Mouse (Mus musculus): ENCODE data around the gene Gm20388. TPM values are rescaled to one million over a fixed set of nuclear protein-coding genes. Genes with fewer than 3 reads are reported as not detected.

Gene Gm20388
- total and polyA plus RNA-seq, 3 experiments, result 0.02 to 0.05 TPM; not detected in 1

GRCm38 (mm10) chr8:121541862-121542261 is 1631.2 kb downstream of the Gm20388 start:
- no peaks in the 10 kb centered on the region for H3K36me3 ChIP-seq (replicated peaks)
- H3K4me1 ChIP-seq (ENCODE audit: insufficient read depth, low read depth, low read length), result no peaks in the 10 kb centered on the region
- peaks cover 25% of the 10 kb centered on the region for H3K9me3 ChIP-seq (replicated peaks)
- H3K27me3 ChIP-seq (ENCODE audit: insufficient read depth, low read length), result no peaks in the 10 kb centered on the region; the same call in 1 of the 2 replicates
- no peak for TF ChIP-seq GATA2 (IDR thresholded peaks at IDR 0.05; ENCODE audit: borderline replicate concordance, low read depth, low read length)
- TF ChIP-seq POLR2AphosphoS5 (IDR thresholded peaks at IDR 0.05; ENCODE audit: insufficient replicate concordance, low read depth, low read length), result no peak
- TF ChIP-seq GATA1 (IDR thresholded peaks at IDR 0.05; ENCODE audit: borderline replicate concordance, low read length), result no peak
- no peak for TF ChIP-seq CTCF (IDR thresholded peaks at IDR 0.05; ENCODE audit: low read depth, low read length)
- no peak for TF ChIP-seq TAL1 (conservative IDR thresholded peaks at IDR 0.05; ENCODE audit: low read depth, low read length)
- ATAC-seq (ENCODE audit: extremely low read depth, insufficient number of reproducible peaks, low FRiP score, poor library complexity, severe bottlenecking), result no peak
- no peak for DNase-seq (ENCODE audit: low spot score)
- H3K4me3 ChIP-seq (ENCODE audit: low read depth, low read length), result no peak overlapping the region

GRCm38 (mm10) chr8:121542901-121543300 is 1632.3 kb downstream of the Gm20388 start:
- TF ChIP-seq CTCF (IDR thresholded peaks at IDR 0.05; ENCODE audit: low read depth, low read length) (no peak), TAL1 (conservative IDR thresholded peaks at IDR 0.05; ENCODE audit: low read depth, low read length) (no peak), GATA2 (IDR thresholded peaks at IDR 0.05; ENCODE audit: borderline replicate concordance, low read depth, low read length) (no peak), POLR2AphosphoS5 (IDR thresholded peaks at IDR 0.05; ENCODE audit: insufficient replicate concordance, low read depth, low read length) (no peak), GATA1 (IDR thresholded peaks at IDR 0.05; ENCODE audit: borderline replicate concordance, low read length) (no peak)
- ATAC-seq (ENCODE audit: extremely low read depth, insufficient number of reproducible peaks, low FRiP score, poor library complexity, severe bottlenecking) (no peak), DNase-seq (ENCODE audit: low spot score) (no peak)
- Histone ChIP-seq H3K27me3 (ENCODE audit: insufficient read depth, low read length) (no peaks in the 10 kb centered on the region; the same call in 1 of the 2 replicates), H3K4me1 (ENCODE audit: insufficient read depth, low read depth, low read length) (no peaks in the 10 kb centered on the region), H3K9me3 (replicated peaks) (peaks cover 25% of the 10 kb centered on the region), H3K36me3 (replicated peaks) (no peaks in the 10 kb centered on the region), H3K4me3 (ENCODE audit: low read depth, low read length) (no peak overlapping the region)

DNA sequence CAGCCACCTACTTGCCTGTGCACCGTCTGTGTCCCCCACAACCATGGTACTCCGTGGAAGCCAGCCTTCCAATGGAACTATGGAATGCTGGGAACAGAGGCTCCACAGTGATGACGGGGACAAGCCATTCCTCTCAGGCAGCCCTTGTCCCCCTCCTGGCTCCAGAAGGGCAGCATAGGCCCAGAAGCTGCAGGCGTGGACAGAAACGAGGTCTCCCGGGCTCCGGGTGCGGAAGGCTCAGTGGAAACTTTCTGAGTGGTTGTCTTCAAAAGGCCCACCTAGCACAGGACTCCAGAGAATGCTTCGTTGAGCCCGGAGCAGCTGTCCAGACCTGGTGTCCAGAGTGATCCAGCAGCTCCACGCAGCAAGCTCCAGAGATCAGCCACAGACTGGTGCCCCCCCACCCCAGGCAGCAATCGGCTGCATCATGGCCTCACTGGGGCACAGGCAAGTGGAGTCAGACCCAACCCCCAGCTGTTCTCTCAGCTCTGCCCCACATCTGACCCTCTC is 1633.7 kb downstream of the Gm20388 start, which contains the start of gene 1700018B08Rik:
Gene 1700018B08Rik (minus strand): TSS at position 45 of the 510 bp plus-strand sequence.
- Histone ChIP-seq H3K4me1 (ENCODE audit: insufficient read depth, low read depth, low read length) (no peaks in the 10 kb centered on the region), H3K9me3 (replicated peaks) (peaks cover 23% of the 10 kb centered on the region), H3K36me3 (replicated peaks) (peaks cover 3% of the 10 kb centered on the region), H3K27me3 (ENCODE audit: insufficient read depth, low read length) (no peaks in the 10 kb centered on the region; the same call in 1 of the 2 replicates), H3K4me3 (ENCODE audit: low read depth, low read length) (no peak within 1 kb of the TSS)
- no peak for TF ChIP-seq TAL1 (conservative IDR thresholded peaks at IDR 0.05; ENCODE audit: low read depth, low read length)
- no peak for TF ChIP-seq POLR2AphosphoS5 (IDR thresholded peaks at IDR 0.05; ENCODE audit: insufficient replicate concordance, low read depth, low read length)
- no peak for TF ChIP-seq GATA2 (IDR thresholded peaks at IDR 0.05; ENCODE audit: borderline replicate concordance, low read depth, low read length)
- no peak for TF ChIP-seq CTCF (IDR thresholded peaks at IDR 0.05; ENCODE audit: low read depth, low read length)
- TF ChIP-seq GATA1 (IDR thresholded peaks at IDR 0.05; ENCODE audit: borderline replicate concordance, low read length), result no peak
- no peak for DNase-seq (ENCODE audit: low spot score)
- ATAC-seq (ENCODE audit: extremely low read depth, insufficient number of reproducible peaks, low FRiP score, poor library complexity, severe bottlenecking), result no peak

DNA sequence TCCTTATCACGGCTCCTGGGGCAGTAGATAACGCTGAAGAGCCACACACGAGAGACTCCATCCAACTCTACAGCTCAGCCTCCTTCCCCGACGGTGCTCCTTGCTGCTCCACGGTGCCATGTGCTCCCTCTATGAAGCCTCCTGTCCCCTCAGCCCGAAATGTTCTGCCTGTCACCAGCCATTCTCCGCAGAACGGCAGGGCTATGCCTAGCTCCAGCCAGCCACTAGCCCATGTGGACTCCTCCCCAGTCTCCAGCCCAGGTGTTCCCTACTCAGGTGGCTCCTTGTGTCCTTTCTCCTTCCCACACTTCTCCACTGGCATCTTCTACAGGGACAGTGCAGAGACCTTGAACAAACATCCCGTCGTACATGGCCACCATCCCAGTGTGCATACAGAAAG is 1634.3 kb downstream of the Gm20388 start:
- H3K4me3 ChIP-seq (ENCODE audit: low read depth, low read length), result no peak overlapping the region
- H3K4me1 ChIP-seq (ENCODE audit: insufficient read depth, low read depth, low read length), result no peaks in the 10 kb centered on the region
- TF ChIP-seq GATA1 (IDR thresholded peaks at IDR 0.05; ENCODE audit: borderline replicate concordance, low read length) (no peak), CTCF (IDR thresholded peaks at IDR 0.05; ENCODE audit: low read depth, low read length) (no peak), GATA2 (IDR thresholded peaks at IDR 0.05; ENCODE audit: borderline replicate concordance, low read depth, low read length) (no peak), POLR2AphosphoS5 (IDR thresholded peaks at IDR 0.05; ENCODE audit: insufficient replicate concordance, low read depth, low read length) (no peak), TAL1 (conservative IDR thresholded peaks at IDR 0.05; ENCODE audit: low read depth, low read length) (no peak)
- peaks cover 19% of the 10 kb centered on the region for H3K9me3 ChIP-seq (replicated peaks)
- ATAC-seq (ENCODE audit: extremely low read depth, insufficient number of reproducible peaks, low FRiP score, poor library complexity, severe bottlenecking) (no peak), DNase-seq (ENCODE audit: low spot score) (no peak)
- H3K27me3 ChIP-seq (ENCODE audit: insufficient read depth, low read length), result no peaks in the 10 kb centered on the region; the same call in 1 of the 2 replicates
- peaks cover 9% of the 10 kb centered on the region for H3K36me3 ChIP-seq (replicated peaks)

GRCm38 (mm10) chr8:121547132-121547531 is 1636.5 kb downstream of the Gm20388 start:
- Histone ChIP-seq H3K36me3 (replicated peaks) (peaks cover 31% of the 10 kb centered on the region), H3K4me1 (ENCODE audit: insufficient read depth, low read depth, low read length) (no peaks in the 10 kb centered on the region), H3K9me3 (replicated peaks) (peaks cover 8% of the 10 kb centered on the region), H3K27me3 (ENCODE audit: insufficient read depth, low read length) (no peaks in the 10 kb centered on the region; the same call in 1 of the 2 replicates), H3K4me3 (ENCODE audit: low read depth, low read length) (no peak overlapping the region)
- peak; percentile 62 for ATAC-seq (ENCODE audit: extremely low read depth, insufficient number of reproducible peaks, low FRiP score, poor library complexity, severe bottlenecking)
- TF ChIP-seq CTCF (IDR thresholded peaks at IDR 0.05; ENCODE audit: low read depth, low read length), result peak; percentile 93
- TF ChIP-seq POLR2AphosphoS5 (IDR thresholded peaks at IDR 0.05; ENCODE audit: insufficient replicate concordance, low read depth, low read length), result no peak
- DNase-seq (ENCODE audit: low spot score), result peak; percentile 65

DNA sequence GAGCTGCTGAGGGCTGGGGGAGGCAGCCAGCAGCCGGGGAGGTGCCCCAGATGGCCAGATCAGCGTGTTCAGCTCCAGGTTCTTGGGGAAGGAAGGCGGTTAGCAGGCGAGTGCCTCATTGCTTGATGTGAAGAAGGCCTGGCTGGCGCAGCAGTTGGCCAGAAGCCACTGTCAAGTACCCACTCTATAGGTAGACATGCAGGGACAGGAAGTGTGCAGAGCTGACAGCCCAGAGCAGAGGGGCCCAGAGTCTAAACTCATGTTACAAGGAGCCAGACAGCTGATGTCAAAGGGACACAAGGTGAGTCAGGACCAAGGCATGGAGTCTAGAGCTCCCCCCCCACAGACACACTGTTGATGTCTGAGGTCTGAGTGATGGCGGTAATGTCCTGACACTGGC is 1639.4 kb downstream of the Gm20388 start:
- H3K9me3 ChIP-seq (replicated peaks), result no peaks in the 10 kb centered on the region
- TF ChIP-seq GATA1 (IDR thresholded peaks at IDR 0.05; ENCODE audit: borderline replicate concordance, low read length) (no peak), CTCF (IDR thresholded peaks at IDR 0.05; ENCODE audit: low read depth, low read length) (no peak), GATA2 (IDR thresholded peaks at IDR 0.05; ENCODE audit: borderline replicate concordance, low read depth, low read length) (no peak), TAL1 (conservative IDR thresholded peaks at IDR 0.05; ENCODE audit: low read depth, low read length) (no peak), POLR2AphosphoS5 (IDR thresholded peaks at IDR 0.05; ENCODE audit: insufficient replicate concordance, low read depth, low read length) (no peak)
- no peaks in the 10 kb centered on the region for H3K4me1 ChIP-seq (ENCODE audit: insufficient read depth, low read depth, low read length)
- H3K4me3 ChIP-seq (ENCODE audit: low read depth, low read length), result no peak overlapping the region
- no peak for DNase-seq (ENCODE audit: low spot score)
- H3K27me3 ChIP-seq (ENCODE audit: insufficient read depth, low read length), result no peaks in the 10 kb centered on the region
- ATAC-seq (ENCODE audit: extremely low read depth, insufficient number of reproducible peaks, low FRiP score, poor library complexity, severe bottlenecking), result no peak
- peaks cover 60% of the 10 kb centered on the region for H3K36me3 ChIP-seq (replicated peaks)

All from G1E (cell line).